Mouse (Mus musculus) neutrophil, adult 83 days (primary cell): ENCODE measurements around the gene Mrps26. TPM values are rescaled to one million over a fixed set of nuclear protein-coding genes. Genes with fewer than 3 reads are reported as not detected.

Source experiments
- total RNA-seq, 2 experiments: library from RNA; stranded (reverse); gene quantifications; one replicate each; pipeline ENCODE4 v1.2.4; 2023

The Mrps26 gene
- total RNA-seq, result 10 to 100 TPM; 26.7 to 31.5 TPM

GRCm38 (mm10) chr2:130563212-130564055 lies at the start of gene Mrps26:
Mrps26 (plus strand) TSS chr2:130563742.

GRCm38 (mm10) chr2:130575873-130576272 lies 12.3 kb downstream of the Mrps26 start, which contains the start of gene Oxt:
Oxt (plus strand) TSS chr2:130576173.

GRCm38 (mm10) chr2:130582552-130582951 lies 19.0 kb downstream of the Mrps26 start, which contains the start of gene Avp:
Avp (minus strand) TSS chr2:130582554.

Other genes starting within 250 kb of the Mrps26 start
- under 1 TPM; 0.40 to 0.96 TPM for gene Cpxm1, start 166.2 kb upstream of the Mrps26 start, total RNA-seq
- gene Gm28372, start 158.5 kb upstream of the Mrps26 start, total RNA-seq, result not detected
- gene 1700020A23Rik, start 158.5 kb upstream of the Mrps26 start, total RNA-seq, result not detected
- not detected for gene Tmem239, start 157.3 kb upstream of the Mrps26 start, total RNA-seq
- 10 to 100 TPM; 59.3 to 68.0 TPM for gene Vps16, start 139.4 kb upstream of the Mrps26 start, total RNA-seq
- 10 to 100 TPM; 11.6 to 13.3 TPM for gene Pced1a, start 139.0 kb upstream of the Mrps26 start, total RNA-seq
- 10 to 100 TPM; 70.2 to 88.9 TPM for gene Ptpra, start 113.5 kb upstream of the Mrps26 start, total RNA-seq
- gene Oxt, start 12.4 kb downstream of the Mrps26 start, total RNA-seq, result not detected
- gene Avp, start 18.8 kb downstream of the Mrps26 start, total RNA-seq, result not detected
- gene Fastkd5, start 66.3 kb downstream of the Mrps26 start, total RNA-seq, result 1 to 10 TPM; 4.3 to 5.1 TPM
- gene Ubox5, start 66.3 kb downstream of the Mrps26 start, total RNA-seq, result 1 to 10 TPM; 2.6 to 3.6 TPM
- 1 to 10 TPM in 1 of 2 experiments, under 1 TPM in 1; 0.99 to 1.1 TPM for gene Lzts3, start 79.1 kb downstream of the Mrps26 start, total RNA-seq
- 10 to 100 TPM; 41.6 to 43.0 TPM for gene Ddrgk1, start 100.9 kb downstream of the Mrps26 start, total RNA-seq
- gene Itpa, start 103.9 kb downstream of the Mrps26 start, total RNA-seq, result 10 to 100 TPM; 11.7 to 12.8 TPM
- under 1 TPM in 1 of 2 experiments, not detected in 1; 0.33 TPM for gene Slc4a11, start 133.8 kb downstream of the Mrps26 start, total RNA-seq